Mouse (Mus musculus) cerebral cortex, adult 2 months (tissue): ENCODE data around the gene Gpr37l1.

Experiments
- WGBS: fragments of 180-500 bp; shearing (Covaris S2); methylation state at CpG from one replicate; pipeline ENCODE4 v1.1.7; 2018; 5-methylcytosine and 5-hydroxymethylcytosine counted together

Gene Gpr37l1

GRCm38 (mm10) chr1:135147702-135148058 lies 19.8 kb downstream of the Gpr37l1 start:
- WGBS = 1% methylated on average over 7 of the region's 7 CpGs

DNA sequence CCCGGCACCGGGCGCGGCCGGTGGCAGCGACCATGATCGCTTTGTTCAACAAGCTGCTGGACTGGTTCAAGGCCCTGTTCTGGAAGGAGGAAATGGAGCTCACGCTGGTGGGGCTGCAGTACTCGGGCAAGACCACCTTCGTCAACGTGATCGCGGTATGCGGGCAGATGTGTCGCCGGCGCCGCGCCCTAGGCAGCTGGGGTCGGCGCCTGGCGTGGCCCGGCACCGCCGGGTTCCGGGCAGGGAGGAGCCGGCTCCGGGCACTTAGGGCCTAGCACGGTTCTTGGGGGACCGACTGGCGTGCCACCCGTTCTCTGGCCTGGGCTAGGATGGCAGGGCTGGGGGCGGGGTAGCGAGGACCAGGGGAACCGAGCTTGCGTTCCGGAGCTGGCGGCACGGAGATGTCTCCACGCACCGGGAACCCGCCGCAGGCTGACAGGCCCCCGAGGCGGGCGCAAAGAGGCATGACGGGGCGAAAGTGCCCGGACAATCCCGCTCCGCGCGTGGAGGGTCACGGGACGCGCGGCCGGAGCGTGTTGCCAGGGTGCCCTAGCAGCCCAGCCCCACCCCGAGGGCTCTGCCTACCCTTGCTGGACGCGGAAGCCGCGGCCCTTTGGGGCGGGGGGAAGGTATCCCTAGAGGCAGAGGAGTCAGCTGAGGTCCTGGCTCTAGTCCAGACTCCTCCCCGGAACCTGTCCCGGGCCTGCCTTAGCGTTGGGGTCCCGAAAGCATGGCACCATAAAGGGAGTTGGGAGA lies 20.4 kb downstream of the Gpr37l1 start:
- WGBS = under 1% methylated on average over 69 of the region's 69 CpGs

DNA sequence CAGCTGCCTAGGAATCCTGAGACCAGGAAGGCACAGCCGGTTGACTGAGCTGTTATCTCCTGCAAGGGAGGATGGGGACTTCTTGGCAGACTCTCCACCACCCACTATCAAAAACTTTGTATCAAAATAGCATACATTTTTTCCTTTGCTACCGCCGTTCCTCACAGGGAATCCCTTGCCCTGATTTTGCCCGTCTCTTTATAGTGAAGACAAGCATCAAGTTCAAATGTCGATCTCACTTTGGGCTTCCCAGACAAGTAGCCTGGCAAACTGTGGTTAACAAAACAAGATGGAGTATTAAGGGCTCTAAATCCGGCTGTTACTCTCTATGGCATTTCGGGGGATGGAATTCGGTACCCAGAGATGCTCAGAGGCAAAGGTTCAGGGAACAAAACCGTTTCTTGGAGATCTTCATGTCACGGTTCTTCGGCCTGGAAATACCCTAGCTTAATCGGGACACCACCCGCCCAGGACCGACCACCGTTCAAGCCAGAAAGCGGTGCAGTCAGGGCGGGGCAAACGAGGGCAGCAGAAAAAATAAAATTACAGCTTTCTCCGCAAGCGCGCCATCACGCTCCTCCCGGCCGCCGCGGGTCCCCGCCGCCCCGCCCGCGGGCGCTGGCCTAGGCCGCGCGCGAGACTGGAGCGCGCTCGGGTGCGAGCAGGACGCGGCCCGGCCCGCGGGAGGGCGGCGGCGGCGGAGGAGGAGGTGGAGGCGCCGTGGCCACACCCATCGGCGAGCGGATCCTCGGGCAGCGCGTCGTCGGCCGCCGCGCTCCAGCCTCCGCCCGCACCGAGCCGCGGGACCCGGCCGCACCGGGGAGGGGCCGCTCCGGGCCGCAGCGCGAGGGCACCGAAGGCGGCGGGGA lies 21.2 kb downstream of the Gpr37l1 start, which contains the start of gene Arl8a:
Gene Arl8a, plus strand, starts transcription at position 748 of the 869 bp plus-strand sequence.
- 1% methylated on average over 78 of the region's 78 CpGs for WGBS

GRCm38 (mm10) chr1:135143940-135144339 lies 23.5 kb downstream of the Gpr37l1 start:
- WGBS = 95% methylated on average over 2 of the region's 2 CpGs

- 83% methylated on average over 2 of the region's 2 CpGs for WGBS
These were observed 25.0 kb downstream of the Gpr37l1 start for GRCm38 (mm10) chr1:135142452-135142851.

GRCm38 (mm10) chr1:135139906-135140305 lies 27.6 kb downstream of the Gpr37l1 start:
- WGBS = 80% methylated on average over 2 of the region's 2 CpGs

- 0% methylated on average over 1 of the region's 1 CpGs for WGBS
These were observed 31.0 kb downstream of the Gpr37l1 start for GRCm38 (mm10) chr1:135136500-135136899.

GRCm38 (mm10) chr1:135135111-135135787 lies 32.2 kb downstream of the Gpr37l1 start:
- WGBS = 90% methylated on average over 8 of the region's 8 CpGs

DNA sequence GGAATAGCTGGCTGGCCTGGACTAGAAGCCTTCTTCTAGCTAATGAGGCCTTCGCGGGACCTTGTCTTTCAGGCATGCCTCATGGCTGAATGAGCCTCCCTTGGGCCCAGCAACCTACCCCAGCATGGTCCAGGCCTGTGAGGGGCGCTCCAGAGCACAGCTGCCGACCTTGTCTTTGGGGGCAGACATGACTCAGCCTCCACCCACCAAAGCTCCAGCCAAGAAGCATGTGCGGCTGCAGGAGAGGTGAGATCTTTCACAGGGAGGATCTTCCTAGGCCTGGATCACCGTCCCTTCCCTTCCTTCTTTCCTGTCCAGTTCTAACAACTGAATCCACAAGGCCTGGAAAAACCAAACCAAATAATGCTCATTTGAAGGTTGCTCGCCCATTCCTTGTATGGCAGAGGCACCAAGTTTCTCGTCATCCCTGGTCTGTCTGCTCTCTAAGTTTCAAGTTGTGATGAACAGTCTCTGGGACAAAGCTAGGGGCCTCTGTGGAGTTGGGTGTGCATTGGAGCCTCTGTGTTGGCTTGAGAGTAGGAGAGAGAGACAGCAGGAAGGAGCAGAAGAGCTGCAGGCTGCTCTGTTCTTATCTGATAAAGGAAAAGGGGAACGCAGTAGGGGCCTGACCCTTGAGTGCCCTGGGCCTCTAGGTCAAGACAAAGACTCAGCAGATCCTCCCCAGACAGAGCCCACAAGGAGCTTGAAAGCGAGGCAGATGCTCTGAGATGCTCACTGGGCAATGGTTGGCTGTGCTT lies 33.6 kb downstream of the Gpr37l1 start:
- 91% methylated on average over 10 of the region's 10 CpGs for WGBS

- WGBS = 89% methylated on average over 9 of the region's 9 CpGs
These were observed 34.5 kb downstream of the Gpr37l1 start for GRCm38 (mm10) chr1:135132893-135133369.

DNA sequence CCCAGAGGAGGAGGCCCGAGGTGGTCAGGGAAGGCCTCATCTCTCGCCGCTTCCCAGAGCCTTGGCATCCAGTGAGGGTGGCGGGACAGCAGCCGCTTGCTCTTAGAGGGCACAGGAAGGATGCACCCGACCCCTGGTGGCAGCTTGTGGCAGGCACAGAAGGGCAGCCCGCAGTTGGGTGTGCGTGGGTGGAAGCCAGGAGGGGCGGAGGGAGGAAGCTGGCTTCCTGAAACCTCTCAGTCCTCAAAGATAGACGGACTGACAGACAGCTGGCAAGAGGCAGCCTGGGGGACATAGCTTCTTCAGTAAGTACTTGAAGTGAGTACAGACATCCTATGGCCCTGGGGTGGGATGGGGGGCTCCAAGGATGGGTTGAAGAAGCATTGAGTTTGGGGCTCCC lies 35.0 kb downstream of the Gpr37l1 start, which contains the start of gene Ptpn7:
Gene Ptpn7, plus strand, starts transcription at position 228 of the 400 bp plus-strand sequence.
- WGBS = 34% methylated on average over 10 of the region's 10 CpGs

- 47% methylated on average over 8 of the region's 8 CpGs for WGBS
These were observed 35.9 kb downstream of the Gpr37l1 start for GRCm38 (mm10) chr1:135131560-135131959.

DNA sequence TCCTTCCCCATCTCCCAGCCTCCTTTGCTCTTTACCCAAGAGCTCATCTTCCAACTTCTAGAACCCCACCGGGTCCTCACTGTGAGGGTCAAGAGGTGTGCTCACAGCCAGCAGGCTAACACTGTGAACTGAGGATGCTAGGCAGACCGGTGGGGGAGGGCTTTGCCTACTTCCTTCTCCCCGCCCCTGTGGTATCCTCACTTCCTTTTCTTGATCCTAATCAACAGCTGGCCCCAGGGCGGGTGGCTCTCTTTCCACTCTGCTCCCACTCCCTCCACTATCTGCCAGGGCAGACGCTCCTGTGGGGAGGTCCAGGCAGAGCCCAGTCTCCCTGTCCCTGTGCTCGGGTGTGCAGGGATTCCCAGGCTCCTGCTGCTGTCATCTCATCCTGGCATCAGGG lies 36.4 kb downstream of the Gpr37l1 start:
- 38% methylated on average over 6 of the region's 6 CpGs for WGBS

- WGBS = 81% methylated on average over 2 of the region's 2 CpGs
These were observed 37.0 kb downstream of the Gpr37l1 start for GRCm38 (mm10) chr1:135130376-135131018.

DNA sequence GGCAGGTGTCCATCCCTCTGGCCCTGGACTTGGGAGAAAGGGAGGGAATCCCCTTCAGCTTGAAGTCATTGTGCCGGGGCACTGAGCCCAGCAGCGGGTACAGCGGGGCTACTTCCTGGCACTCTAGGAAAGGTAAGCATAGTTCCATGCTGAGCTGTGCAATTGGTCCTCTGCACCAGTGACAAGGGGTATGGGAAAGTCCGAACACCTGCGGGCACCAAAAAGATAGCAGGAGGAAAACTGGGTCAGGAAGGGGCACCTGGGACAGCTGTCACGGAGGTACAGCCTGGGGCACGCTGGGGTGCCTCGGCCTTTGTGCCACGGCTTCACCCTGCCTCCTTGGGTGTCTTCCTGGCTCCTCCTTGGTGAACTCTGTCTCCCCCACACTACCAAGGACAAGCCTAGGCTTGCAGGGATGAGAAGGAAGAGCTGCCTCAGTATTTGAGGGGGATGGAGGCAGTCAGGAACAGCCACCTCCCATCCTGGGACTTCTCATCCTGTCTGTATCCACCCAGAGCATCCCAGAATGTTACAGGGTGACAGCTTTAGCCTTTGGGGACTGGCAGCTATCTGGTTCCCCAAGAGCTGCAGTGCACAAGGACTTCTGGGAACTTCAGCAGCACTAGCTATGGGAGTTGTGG lies 37.8 kb downstream of the Gpr37l1 start:
- WGBS = 79% methylated on average over 9 of the region's 9 CpGs

GRCm38 (mm10) chr1:135128986-135129385 lies 38.5 kb downstream of the Gpr37l1 start:
- WGBS = 37% methylated on average over 9 of the region's 9 CpGs

- 38% methylated on average over 6 of the region's 6 CpGs for WGBS
These were observed 39.5 kb downstream of the Gpr37l1 start for GRCm38 (mm10) chr1:135128011-135128441.

GRCm38 (mm10) chr1:135126443-135127027 lies 40.9 kb downstream of the Gpr37l1 start:
- 29% methylated on average over 4 of the region's 4 CpGs for WGBS

DNA sequence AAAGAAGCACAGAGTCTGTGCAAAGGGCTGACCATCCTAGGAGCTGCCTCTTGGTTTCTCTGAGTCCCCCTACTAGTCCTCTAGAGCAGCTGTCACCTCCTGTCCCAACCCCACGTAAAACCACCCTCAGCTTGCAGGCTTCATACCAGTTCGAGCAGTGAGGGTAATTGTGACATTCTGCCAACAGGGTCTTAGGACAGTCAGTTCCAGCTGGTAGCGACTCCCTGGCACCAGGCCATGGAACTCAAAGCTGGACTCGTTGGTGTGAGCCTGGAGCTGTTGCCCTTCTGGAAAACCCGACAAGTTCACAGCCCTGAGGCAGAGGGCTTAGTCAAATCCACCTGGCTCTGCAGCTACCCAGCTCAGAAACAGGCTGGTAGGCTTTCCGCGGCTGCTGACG lies 41.5 kb downstream of the Gpr37l1 start:
- 41% methylated on average over 8 of the region's 8 CpGs for WGBS
